Mouse (Mus musculus): ENCODE measurements around the gene Zswim2.

DNA sequence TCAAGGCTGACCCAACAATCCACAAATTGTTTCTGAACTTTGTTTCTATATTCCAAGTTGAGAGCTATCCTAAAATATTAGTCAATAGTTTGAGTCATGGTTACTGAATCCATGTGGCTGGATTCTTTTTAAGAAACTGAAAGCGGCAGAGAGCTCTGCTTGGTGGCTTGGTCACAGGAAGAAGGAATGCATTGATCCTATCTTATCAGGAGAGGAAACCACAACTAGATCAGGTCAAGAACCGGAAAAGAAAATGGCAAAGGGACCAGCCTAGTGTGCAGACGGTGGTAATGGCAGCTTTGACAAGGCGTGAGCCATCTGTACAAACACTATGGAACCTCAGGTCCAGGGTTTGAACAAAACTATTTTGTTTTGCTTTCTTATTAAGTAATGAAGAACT is 764 bp upstream of the Zswim2 start:
- TF ChIP-seq ZNF384 (IDR thresholded peaks at IDR 0.05; ENCODE audit: low read depth, low read length) (no peak), ZC3H11A (IDR thresholded peaks at IDR 0.05; ENCODE audit: borderline replicate concordance, low read depth, low read length) (no peak)

Data from ES-E14 (cell line).